Mouse (Mus musculus) naive thymus-derived CD4-positive, alpha-beta T cell, adult 5 months (primary cell): ENCODE data around the gene Hist1h2bg. TPM values are rescaled to one million over a fixed set of nuclear protein-coding genes. Genes with fewer than 3 reads are reported as not detected.

Source experiments
- polyA plus RNA-seq: library from polyadenylated mRNA; unstranded; fragments of 100-300 nt; shearing (Covaris generic); gene quantifications from one replicate; pipeline ENCODE4 v1.2.1, GENCODE M21; 2017

Hist1h2bg gene
- 1.2 TPM for polyA plus RNA-seq

DNA sequence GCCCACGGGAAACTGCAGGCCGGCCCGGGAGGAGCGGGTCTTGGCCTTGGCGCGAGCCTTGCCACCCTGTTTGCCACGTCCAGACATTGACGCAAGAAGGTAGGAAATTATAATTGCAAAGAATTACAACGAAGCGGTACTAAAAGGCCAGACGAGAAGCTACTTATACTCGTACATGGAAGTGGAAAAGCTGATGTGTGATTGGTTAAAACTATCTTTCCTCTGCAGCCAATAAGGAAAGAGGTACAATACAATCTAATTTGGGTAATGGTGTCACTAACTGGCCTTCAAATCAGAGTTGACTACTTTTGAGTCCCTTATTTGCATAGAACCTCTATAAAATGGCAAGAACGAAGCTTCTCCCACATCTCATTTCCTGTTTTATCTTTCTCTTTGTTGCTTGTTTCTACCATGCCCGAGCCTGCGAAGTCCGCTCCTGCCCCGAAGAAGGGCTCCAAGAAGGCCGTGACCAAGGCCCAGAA is at the start of gene Hist1h2bg, which contains the start of gene Hist1h2ae:
Gene Hist1h2bg, plus strand, starts transcription at position 375 of the 482 bp plus-strand sequence.
Gene Hist1h2ae, minus strand, starts transcription at position 199 of the 482 bp plus-strand sequence.

DNA sequence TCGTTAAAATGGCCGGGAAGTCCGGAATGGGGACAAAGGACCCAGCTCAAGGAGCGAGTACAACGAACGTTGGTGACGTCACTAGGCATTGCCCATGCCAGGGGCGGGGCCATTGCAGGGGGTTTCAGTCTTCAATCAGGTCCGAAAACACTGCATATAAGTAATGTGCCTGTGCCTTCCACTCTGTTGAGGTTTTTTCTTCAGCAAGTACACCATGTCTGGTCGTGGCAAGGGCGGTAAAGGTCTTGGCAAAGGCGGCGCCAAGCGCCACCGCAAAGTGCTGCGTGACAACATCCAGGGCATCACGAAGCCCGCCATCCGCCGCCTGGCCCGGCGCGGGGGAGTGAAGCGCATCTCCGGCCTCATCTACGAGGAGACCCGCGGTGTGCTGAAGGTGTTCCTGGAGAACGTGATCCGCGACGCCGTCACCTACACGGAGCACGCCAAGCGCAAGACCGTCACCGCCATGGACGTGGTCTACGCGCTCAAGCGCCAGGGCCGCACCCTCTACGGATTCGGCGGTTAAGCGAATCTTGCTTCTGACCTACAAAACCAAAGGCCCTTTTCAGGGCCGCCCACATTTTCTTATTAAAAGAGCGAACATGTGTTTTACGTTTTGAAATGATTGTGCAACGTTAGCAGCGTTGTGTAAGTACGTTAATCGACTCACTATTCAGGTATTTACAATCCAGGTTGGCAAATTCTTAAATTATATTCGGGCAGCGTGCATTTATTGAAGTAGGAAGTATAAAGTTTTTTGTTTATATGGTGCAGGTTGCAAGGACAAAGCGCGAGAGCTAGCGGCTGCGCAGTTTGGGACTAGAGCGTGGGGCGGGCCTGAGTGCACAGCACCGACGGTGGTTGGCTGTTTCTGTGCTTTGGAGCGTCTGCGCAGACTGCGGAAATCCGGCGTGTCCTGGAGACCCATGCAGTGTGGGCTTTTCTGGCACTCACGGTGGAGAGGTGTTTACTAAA is 40.0 kb upstream of the Hist1h2bg start, which contains the start of gene Hist1h4h:
Gene Hist1h4h, plus strand, starts transcription at position 150 of the 975 bp plus-strand sequence.

DNA sequence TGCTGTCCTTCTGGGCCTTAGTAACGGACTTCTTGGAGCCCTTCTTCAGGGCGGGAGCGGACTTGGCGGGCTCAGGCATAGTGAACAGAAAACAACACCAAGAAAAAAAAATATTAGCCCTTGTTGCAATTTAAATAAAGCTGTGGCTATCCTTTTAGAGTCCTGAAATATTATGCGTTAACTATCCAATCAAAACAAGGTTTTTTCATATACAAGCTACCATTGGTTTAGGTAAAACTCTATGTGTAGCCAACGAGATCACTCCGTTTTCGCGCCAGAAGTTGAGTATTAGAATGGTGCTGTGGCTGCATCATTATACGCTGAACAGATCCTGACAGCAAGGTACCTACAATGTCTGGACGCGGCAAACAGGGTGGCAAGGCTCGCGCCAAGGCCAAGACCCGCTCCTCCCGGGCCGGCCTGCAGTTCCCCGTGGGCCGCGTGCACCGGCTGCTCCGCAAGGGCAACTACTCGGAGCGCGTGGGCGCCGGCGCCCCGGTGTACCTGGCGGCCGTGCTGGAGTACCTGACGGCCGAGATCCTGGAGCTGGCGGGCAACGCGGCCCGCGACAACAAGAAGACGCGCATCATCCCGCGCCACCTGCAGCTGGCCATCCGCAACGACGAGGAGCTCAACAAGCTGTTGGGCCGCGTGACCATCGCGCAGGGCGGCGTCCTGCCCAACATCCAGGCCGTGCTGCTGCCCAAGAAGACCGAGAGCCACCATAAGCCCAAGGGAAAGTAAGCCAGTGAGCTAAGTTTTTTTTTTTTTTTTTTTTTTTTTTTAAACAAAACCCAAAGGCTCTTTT is 37.4 kb upstream of the Hist1h2bg start, which contains the start of gene Hist1h2af:
Gene Hist1h2af, plus strand, starts transcription at position 347 of the 808 bp plus-strand sequence.

DNA sequence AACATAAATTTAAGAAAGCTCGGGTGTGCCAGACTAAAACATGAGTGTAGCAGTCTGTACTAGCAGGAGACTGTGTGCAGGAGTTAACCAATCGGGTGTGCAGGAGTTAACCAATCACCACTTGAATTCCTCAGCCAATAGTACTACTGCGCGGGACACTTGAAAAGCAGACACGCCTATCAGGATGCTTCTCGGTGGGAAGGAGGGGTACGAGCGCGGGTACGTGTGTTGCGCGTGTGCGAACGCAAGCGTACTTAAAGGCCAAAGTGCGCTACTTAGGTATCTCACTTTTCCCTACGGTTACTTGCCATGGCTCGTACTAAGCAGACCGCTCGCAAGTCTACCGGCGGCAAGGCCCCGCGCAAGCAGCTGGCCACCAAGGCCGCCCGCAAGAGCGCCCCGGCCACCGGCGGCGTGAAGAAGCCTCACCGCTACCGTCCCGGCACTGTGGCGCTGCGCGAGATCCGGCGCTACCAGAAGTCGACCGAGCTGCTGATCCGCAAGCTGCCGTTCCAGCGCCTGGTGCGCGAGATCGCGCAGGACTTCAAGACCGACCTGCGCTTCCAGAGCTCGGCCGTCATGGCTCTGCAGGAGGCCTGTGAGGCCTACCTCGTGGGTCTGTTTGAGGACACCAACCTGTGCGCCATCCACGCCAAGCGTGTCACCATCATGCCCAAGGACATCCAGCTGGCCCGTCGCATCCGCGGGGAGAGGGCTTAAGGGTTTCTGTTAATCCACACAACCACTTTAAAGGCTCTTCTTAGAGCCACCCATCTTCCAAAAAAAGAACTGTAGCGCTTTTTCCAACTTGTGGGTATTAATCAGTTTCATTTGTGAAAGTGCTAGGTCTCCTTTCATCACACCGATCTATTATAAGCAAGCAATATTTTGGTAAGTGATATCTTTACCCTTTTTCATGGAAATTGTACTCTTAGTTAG is 35.8 kb upstream of the Hist1h2bg start, which contains the start of gene Hist1h3g:
Gene Hist1h3g, plus strand, starts transcription at position 286 of the 939 bp plus-strand sequence.

DNA sequence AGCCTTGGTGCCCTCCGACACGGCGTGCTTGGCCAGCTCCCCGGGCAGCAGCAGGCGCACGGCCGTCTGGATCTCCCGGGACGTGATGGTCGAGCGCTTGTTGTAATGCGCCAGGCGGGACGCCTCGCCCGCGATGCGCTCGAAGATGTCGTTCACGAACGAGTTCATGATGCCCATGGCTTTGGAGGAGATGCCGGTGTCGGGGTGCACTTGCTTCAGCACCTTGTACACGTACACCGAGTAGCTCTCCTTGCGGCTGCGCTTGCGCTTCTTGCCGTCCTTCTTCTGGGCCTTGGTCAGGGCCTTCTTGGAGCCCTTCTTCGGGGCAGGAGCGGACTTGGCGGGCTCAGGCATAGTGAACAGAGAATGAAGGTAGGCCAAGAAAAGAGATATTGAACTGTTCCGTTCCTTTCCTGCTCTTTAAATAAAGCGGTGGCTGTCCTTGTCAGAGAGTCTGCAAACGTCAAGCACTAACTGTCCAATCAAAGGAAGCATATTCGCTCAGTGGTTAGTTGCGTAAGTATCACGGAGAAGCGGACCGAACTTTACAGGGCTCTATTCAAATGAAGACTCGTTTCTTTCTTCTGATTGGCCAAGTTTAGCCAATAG is 28.1 kb upstream of the Hist1h2bg start, which contains the start of gene Hist1h2bh:
Gene Hist1h2bh, minus strand, starts transcription at position 394 of the 609 bp plus-strand sequence.

DNA sequence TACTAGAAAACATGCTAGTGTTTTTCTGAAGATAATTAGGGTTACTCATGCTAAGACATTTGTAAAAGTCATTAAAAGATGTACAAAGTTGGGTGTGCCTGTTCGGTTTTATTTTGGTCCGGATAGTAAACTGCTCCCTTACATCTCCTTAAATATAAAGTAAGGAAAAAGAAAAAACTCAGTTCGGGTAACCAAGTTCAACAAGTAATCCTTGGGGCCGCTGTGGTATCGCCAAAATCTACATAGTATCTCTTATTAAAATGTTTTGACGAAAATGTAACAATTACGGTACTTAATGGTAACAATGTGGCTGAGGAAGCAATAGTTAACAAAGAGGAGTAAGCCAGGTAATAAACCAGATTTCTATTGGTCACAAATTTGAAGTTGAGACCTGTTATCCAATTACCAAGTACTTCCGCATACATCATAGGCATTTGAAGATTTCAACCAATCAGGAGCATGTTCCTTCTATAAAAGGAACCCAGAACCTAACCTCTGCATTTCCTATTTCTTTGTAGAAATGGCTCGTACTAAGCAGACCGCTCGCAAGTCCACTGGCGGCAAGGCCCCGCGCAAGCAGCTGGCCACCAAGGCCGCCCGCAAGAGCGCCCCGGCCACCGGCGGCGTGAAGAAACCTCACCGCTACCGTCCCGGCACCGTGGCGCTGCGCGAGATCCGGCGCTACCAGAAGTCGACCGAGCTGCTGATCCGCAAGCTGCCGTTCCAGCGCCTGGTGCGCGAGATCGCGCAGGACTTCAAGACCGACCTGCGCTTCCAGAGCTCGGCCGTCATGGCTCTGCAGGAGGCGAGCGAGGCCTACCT is 27.0 kb upstream of the Hist1h2bg start, which contains the start of gene Hist1h3f:
Gene Hist1h3f, plus strand, starts transcription at position 88 of the 822 bp plus-strand sequence.

DNA sequence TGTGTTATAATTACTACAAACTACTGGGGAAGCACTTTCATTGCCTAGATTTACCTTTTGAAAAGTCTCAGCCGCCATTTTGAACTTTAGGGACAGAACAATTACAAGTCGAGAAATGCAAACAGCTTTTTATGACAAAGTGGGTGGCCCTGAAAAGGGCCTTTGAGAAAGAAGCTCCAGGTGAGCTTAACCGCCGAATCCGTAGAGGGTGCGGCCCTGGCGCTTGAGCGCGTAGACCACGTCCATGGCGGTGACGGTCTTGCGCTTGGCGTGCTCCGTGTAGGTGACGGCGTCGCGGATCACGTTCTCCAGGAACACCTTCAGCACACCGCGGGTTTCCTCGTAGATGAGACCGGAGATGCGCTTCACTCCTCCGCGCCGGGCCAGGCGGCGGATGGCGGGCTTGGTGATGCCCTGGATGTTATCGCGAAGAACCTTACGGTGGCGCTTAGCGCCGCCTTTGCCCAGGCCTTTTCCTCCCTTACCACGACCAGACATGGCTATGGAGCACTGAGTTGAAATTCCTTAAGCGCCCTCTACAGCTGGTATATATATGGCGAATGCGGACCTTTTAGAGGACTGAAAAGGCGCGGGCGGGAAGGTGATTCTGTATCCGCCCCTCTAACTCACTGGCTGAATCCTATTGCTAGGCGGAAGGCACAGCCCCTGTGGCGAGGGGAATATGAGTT is 19.9 kb upstream of the Hist1h2bg start, which contains the start of gene Hist1h4f:
Gene Hist1h4f, minus strand, starts transcription at position 503 of the 689 bp plus-strand sequence.

DNA sequence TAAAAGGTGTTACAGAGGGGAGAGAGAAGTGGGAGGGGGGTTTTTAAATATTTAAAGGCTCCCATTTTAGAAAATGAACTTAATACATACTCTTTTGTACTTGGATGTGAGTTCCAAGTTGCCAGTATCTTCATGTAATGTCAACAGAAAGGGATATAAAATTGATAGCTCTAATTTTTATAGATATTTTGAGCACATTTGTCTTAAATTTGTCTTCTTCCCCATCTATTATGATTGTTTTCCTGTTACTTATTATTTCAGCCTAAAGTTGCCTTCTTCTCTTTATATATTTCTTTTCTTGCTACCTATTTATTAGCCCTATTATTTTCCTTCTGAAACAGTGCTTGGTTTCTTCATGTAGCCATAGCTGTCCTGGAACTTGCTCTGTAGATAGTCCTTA is 18.2 kb upstream of the Hist1h2bg start, which contains the start of gene Hist1h1d:
Gene Hist1h1d, plus strand, starts transcription at position 301 of the 400 bp plus-strand sequence.

DNA sequence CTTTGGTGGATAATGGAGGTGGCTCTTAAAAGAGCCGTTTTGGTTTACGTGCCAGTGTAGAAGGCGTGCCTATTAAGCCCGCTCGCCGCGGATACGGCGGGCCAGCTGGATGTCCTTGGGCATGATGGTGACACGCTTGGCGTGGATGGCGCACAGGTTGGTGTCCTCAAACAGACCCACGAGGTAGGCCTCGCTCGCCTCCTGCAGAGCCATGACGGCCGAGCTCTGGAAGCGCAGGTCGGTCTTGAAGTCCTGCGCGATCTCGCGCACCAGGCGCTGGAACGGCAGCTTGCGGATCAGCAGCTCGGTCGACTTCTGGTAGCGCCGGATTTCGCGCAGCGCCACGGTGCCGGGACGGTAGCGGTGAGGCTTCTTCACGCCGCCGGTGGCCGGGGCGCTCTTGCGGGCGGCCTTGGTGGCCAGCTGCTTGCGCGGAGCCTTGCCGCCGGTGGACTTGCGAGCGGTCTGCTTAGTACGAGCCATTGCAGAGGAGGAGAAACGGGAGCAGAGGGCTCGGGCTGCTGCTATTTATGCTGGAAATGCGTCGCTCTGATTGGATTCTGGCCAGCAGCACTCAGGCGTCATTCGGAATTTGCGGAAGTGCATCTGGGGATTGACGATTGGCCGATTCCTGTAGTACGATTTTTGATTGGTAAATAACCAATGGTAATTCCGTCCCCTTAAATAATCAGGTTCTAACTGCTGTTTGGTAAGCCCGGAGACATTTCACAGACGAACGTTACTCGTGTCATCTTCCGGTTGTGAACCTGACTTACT is 9.1 kb upstream of the Hist1h2bg start, which contains the start of gene Hist1h3e:
Gene Hist1h3e, minus strand, starts transcription at position 487 of the 777 bp plus-strand sequence.

DNA sequence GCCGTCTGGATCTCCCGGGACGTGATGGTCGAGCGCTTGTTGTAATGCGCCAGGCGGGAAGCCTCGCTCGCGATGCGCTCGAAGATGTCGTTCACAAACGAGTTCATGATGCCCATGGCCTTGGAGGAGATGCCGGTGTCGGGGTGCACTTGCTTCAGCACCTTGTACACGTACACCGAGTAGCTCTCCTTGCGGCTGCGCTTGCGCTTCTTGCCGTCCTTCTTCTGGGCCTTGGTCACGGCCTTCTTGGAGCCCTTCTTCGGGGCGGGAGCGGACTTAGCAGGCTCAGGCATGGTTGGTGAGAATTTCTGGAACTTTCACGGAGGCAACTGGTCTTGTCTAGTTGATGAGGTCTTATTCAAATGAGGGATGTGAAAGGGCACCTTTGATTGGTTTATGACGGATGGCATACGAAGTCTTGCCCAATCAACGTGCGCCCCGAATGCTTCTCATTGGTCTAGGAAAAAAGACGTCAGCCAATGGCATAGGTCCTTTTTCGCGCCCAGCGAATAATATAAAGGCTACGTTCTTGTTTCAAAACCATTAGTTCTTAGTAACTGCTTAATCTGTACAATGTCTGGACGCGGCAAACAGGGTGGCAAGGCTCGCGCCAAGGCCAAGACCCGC is 2.8 kb downstream of the Hist1h2bg start, which contains the start of the genes Hist1h2bf and Hist1h2ad:
Gene Hist1h2bf, minus strand, starts transcription at position 299 of the 627 bp plus-strand sequence.
Gene Hist1h2ad, plus strand, starts transcription at position 484 of the 627 bp plus-strand sequence.

DNA sequence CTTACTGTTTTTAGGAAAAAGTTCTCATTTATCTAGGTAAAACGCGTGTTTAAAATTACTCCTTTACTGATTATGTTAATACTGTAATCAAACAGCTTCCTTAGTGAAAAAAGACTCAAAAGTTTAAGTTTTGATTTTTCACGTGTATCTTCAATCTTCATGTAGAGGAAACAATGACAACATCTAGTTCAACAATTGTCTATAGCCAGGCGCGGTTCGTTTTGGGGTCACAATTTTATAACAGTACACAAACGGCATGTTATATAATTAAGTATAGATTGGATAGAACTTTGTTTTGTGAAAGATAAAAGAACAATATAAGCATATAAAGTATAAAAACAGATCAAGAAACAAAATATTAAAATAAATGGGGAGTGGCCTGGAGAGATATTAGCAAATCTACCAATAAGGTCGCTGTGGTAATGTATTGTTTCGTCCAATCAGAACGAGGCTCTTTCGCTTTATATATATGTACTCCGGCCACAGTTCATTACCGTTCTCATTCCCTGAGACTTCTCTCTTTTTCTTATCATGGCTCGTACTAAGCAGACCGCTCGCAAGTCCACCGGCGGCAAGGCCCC is 4.2 kb downstream of the Hist1h2bg start, which contains the start of gene Hist1h3d:
Gene Hist1h3d, plus strand, starts transcription at position 493 of the 581 bp plus-strand sequence.

DNA sequence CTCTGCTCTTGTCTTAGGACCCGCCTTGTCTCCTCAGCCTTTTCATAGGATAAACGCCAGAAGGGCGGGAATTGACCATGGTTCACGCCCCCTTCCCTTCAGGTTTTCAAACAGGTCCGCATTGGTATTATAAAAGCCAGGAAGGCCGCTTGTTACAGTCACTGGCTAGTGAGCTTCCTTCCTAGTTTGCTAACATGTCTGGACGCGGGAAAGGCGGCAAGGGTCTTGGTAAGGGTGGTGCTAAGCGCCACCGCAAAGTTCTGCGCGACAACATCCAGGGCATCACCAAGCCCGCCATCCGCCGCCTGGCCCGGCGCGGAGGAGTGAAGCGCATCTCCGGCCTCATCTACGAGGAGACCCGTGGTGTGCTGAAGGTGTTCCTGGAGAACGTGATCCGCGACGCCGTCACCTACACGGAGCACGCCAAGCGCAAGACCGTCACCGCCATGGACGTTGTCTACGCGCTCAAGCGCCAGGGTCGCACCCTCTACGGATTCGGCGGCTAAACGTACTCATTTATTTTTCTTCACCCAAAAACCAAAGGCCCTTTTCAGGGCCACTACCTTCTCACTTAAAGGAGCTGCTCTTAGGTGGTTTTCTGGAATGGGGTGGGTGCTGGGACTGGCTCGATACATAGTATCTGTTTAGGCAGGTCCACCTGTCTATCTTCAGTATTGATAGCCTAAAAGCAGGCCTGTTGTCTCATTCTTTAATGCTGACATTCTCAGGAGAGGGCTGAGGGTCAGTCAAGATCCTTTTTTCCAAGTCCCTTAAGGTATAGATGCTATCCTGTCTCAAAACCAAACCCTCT is 10.4 kb downstream of the Hist1h2bg start, which contains the start of gene Hist1h4d:
Gene Hist1h4d, plus strand, starts transcription at position 191 of the 811 bp plus-strand sequence.

DNA sequence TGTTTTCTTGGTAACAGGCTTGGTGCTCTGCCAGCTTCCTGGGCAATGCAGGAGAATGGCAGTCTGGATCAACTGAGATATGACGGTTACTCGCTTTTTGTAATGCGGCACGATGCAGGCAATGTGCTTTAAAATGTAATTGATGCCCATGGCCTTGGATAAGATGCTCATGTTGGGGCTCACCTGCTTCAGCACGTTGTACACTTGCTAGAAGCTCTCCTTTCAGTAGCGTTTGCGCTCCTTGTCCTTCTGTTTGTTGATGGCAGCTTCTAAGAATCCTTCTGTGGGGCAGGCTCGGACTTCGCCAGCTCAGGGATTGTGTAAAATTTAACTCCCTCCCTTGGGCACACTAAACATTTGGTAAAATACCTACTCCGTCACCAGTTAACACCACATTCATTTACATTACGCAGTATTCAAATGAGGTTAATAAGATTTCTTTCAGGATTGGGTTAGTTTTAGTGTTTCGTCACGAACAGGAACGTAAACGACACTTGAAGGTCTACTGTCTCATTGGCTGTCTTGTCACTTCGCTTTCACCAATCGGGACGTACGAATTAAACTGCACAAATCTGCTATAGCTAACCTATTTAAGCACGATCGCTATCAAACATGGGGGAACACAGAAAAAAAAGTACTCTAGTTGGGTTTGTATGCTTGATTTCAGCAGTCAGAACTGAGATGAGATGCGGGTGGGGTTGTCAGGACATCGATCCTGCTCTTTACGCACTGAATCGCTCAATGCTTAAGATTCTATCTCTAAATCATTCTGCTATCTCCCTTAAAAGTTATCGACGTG is 49.7 kb downstream of the Hist1h2bg start, which contains the start of gene Hist1h2be:
Gene Hist1h2be, minus strand, starts transcription at position 392 of the 799 bp plus-strand sequence.

